Mouse (Mus musculus) common myeloid progenitor, adult 5-6 weeks (primary cell): ENCODE results near the gene Atp2b1. TPM values are rescaled to one million over a fixed set of nuclear protein-coding genes. Genes with fewer than 3 reads are reported as not detected.

Source experiments
- ATAC-seq: replicated peaks from 2 replicates; pipeline ENCODE4 v1.8.0; 2016; ENCODE audit warnings: low read depth, mild to moderate bottlenecking, moderate TSS enrichment, inconsistent platforms; ENCODE audit not compliant: poor library complexity, severe bottlenecking
- total RNA-seq: library from RNA; stranded (forward); fragments of 200-1000, 187-1606 nt; gene quantifications from 2 replicates; pipeline ENCODE4 v1.2.3, GENCODE M21; 2017

Atp2b1 gene
- total RNA-seq, 1 experiment from 2014 or later: 32.4 TPM

- ATAC-seq: no peak
Observed at GRCm38 (mm10) chr10:99012086-99012485, 97.9 kb downstream of the Atp2b1 start.

GRCm38 (mm10) chr10:99014737-99015136 lies 100.5 kb downstream of the Atp2b1 start:
- no peak for ATAC-seq

- no peak for ATAC-seq
Observed at GRCm38 (mm10) chr10:99016996-99017395, 102.8 kb downstream of the Atp2b1 start.

- peak; percentile 36; the same call in 1 of the 2 replicates for ATAC-seq
Observed at GRCm38 (mm10) chr10:99027462-99027861, 113.3 kb downstream of the Atp2b1 start.

DNA sequence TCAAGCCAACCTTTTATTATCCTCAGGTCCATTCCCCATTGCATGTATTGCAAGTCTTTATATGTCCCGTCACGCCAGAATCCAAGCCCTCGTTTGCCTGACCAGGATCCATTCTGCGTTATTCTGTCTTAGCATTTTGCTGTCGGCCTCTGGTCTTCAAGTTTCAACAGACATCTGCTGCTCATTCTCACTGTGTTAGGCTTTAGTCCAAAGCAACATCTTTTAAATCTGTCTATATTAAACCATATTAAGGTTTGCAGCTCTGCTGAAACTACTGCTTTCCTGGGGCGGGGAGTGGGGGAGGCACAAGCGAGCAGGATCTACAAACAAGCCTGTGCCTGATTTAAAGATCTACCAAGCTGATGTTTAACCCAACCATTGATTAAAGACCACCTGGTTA lies 115.6 kb downstream of the Atp2b1 start:
- no peak for ATAC-seq

GRCm38 (mm10) chr10:99033830-99034828 lies 119.9 kb downstream of the Atp2b1 start:
- no peak for ATAC-seq

- no peak for ATAC-seq
Observed at GRCm38 (mm10) chr10:99037185-99038065, 123.2 kb downstream of the Atp2b1 start.

GRCm38 (mm10) chr10:99038866-99039265 lies 124.7 kb downstream of the Atp2b1 start:
- ATAC-seq: no peak

DNA sequence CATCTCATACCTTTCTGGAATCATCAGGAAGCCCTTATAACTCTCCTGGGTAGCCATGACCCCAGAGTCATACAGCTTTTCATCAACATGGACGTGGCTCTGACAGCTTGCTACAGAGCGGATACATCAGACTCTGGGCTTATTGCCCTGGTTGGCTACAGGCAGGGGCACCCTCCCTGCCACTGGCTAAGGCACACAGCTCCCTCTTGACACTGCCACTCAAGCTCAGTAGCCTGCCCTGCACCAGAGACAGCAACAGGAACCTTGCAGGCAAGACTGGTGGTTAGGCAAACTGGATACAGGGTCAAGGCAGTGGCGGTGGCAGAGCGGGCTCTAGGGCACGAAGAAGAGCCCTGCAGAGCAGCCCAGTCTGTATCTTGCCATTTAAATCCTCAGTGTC lies 126.0 kb downstream of the Atp2b1 start:
- ATAC-seq: no peak

GRCm38 (mm10) chr10:99046756-99047550 lies 132.7 kb downstream of the Atp2b1 start:
- ATAC-seq: no peak

DNA sequence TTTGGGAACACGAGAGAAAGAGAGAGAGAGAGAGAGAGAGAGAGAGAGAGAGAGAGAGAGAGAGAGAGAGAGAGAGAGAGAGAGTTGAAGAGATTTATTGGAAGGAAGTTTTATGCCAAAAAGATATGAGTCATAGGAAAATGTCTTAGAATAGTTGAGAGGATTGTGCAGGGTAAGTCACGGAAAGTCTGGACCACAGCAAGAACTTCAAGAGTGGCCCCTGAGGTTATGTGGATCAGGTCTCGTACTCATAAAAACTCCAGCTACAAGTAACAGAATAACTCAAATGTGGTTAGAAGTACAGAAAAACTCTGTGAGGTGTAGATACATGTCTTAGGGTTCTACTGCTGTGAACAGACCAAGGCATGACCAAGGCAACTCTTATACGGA lies 133.3 kb downstream of the Atp2b1 start:
- ATAC-seq: no peak

GRCm38 (mm10) chr10:99050093-99050492 lies 135.9 kb downstream of the Atp2b1 start:
- ATAC-seq: no peak

GRCm38 (mm10) chr10:99053111-99053510 lies 138.9 kb downstream of the Atp2b1 start:
- ATAC-seq: no peak

GRCm38 (mm10) chr10:99060588-99060987 lies 146.4 kb downstream of the Atp2b1 start:
- ATAC-seq: no peak

DNA sequence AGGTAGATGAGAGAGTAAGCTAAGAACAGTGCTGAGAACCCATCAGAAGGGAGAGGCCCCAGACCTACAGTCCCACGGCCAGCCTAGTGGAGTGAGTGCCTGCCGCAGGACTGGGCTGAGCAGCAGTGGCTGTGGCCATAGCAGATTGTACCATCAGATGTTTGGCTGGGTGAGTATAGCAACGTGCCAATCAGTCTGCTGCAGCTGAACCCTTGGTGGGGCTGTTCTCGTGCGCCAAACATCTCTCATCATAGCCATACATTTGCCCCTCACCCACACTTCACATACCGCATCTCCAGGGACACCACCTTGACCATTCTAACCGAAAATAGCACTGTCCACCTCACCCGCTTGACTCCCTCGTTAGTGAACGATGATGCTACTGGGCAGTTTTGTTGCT lies 147.2 kb downstream of the Atp2b1 start:
- no peak for ATAC-seq

DNA sequence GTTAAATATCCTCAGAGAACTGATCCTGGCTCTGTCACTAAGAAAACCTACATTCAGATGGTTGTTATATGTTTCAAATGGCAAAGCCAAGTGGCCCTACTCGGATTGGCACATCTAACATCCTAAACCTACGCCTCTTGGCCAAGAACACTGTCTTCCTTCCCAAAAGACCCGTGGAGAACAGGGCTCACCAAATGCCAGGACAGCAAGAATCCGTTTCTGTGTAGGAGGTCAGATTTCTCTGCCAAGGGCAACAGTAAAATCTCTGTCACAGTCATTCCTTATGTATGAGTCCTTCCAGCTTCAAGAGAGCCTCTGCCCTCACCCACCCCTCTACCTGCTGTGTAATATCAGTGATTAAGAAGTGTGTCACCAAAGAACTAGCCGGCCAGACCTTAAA lies 148.3 kb downstream of the Atp2b1 start:
- no peak for ATAC-seq
